Mouse (Mus musculus) liver, postnatal 0 days (tissue): ENCODE data around the gene P4hb. TPM values are rescaled to one million over a fixed set of nuclear protein-coding genes. Genes with fewer than 3 reads are reported as not detected.
"Not testable (repeated sequence)": the region's sequence is repeated elsewhere in the genome, so short reads cannot be mapped to it uniquely, and the experiment has no call there.

ENCODE experiments used
- ATAC-seq: fragments of 200-750 bp; cut with Nextera tagmentation; 2 replicates; pipeline ENCODE4 v1.8.0; 2017; ENCODE audit warnings: mild to moderate bottlenecking, moderate library complexity
- DNase-seq: peaks from one replicate; pipeline ENCODE4 v3.0.0-alpha.2; 2016
- H3K27ac ChIP-seq: fragments of 300-500 bp; sonication (generic); 2 replicates; pipeline ENCODE4 v1.5.1; 2014; ENCODE audit warnings: antibody characterized with exemption, moderate library complexity, mild to moderate bottlenecking, low read depth
- H3K27me3 ChIP-seq: fragments of 300-500 bp; sonication (generic); 2 replicates; pipeline ENCODE4 v1.6.1; 2014; ENCODE audit warnings: low read length, control low read depth, mixed read lengths; ENCODE audit not compliant: insufficient read depth
- H3K36me3 ChIP-seq: fragments of 300-500 bp; sonication (generic); replicated peaks from 2 replicates; pipeline ENCODE4 v1.6.1; 2014; ENCODE audit warnings: mild to moderate bottlenecking, control low read depth, low read length, moderate library complexity, mixed read lengths; ENCODE audit not compliant: insufficient read depth
- H3K4me1 ChIP-seq: fragments of 300-500 bp; sonication (generic); 2 replicates; pipeline ENCODE4 v1.6.1; 2014; ENCODE audit warnings: antibody characterized with exemption, mild to moderate bottlenecking, control low read depth; ENCODE audit not compliant: insufficient read depth
- H3K4me2 ChIP-seq: fragments of 300-500 bp; sonication (generic); 2 replicates; pipeline ENCODE4 v1.6.1; 2014; ENCODE audit warnings: low read depth, mild to moderate bottlenecking, low read length, moderate library complexity, mixed read lengths
- H3K4me3 ChIP-seq: fragments of 300-500 bp; sonication (generic); 2 replicates; pipeline ENCODE4 v1.5.1; 2014; ENCODE audit warnings: low read depth, low read length
- H3K9ac ChIP-seq: fragments of 300-500 bp; sonication (generic); replicated peaks from 2 replicates; pipeline ENCODE4 v1.6.1; 2014; ENCODE audit warnings: mild to moderate bottlenecking, moderate library complexity
- H3K9me3 ChIP-seq: fragments of 300-500 bp; sonication (generic); 2 replicates; pipeline ENCODE4 v1.6.1; 2016; ENCODE audit warnings: mild to moderate bottlenecking, control low read depth, low read length, mixed read lengths
- CTCF ChIP-seq: sonication (generic); IDR thresholded peaks from 2 replicates; pipeline ENCODE4 v1.5.1; 2016; ENCODE audit warnings: antibody characterized with exemption, low read depth
- EP300 ChIP-seq: IDR thresholded peaks from 2 replicates; pipeline ENCODE4 v1.6.1; 2016; ENCODE audit warnings: antibody characterized with exemption, low read depth, mild to moderate bottlenecking
- WGBS: fragments of 180-500 bp; shearing (Covaris S2); extraction: QIAGEN DNeasy Blood & Tissue Kit; methylation state at CpG from one replicate; pipeline ENCODE4 v1.1.7; 2014; ENCODE audit not compliant: insufficient replicate concordance; 5-methylcytosine and 5-hydroxymethylcytosine counted together
- polyA plus RNA-seq: library from polyadenylated mRNA; unstranded; fragments of >200 nt; fragmentation: Nextera tagmentation; extraction: Ambion mirVana; gene quantifications from 2 replicates; pipeline ENCODE4 v1.2.1, GENCODE M21; 2015

P4hb gene
- polyA plus RNA-seq, 1 experiment from 2014 or later: 697 TPM

- Histone ChIP-seq H3K4me1 (peaks cover 26% of the 10 kb centered on the region), H3K9me3 (no peaks in the 10 kb centered on the region), H3K9ac (peak overlapping the region; percentile 93), H3K36me3 (peaks cover 42% of the 10 kb centered on the region), H3K27me3 (no peaks in the 10 kb centered on the region), H3K4me2 (peak overlapping the region; percentile 90), H3K4me3 (peak overlapping the region; percentile 93), H3K27ac (peak overlapping the region; percentile 86)
- TF ChIP-seq EP300: no peak
- no peak for TF ChIP-seq CTCF
- DNase-seq (peak; percentile 56), ATAC-seq (no peak)
- WGBS: 26% methylated on average over 3 of the region's 3 CpGs
Observed at GRCm38 (mm10) chr11:120571122-120571521, 1.9 kb downstream of the P4hb start.

- WGBS: 87% methylated on average over 6 of the region's 6 CpGs
- Histone ChIP-seq H3K27ac (no peak overlapping the region), H3K9ac (no peak overlapping the region), H3K4me2 (no peak overlapping the region), H3K36me3 (peaks cover 68% of the 10 kb centered on the region), H3K4me3 (no peak overlapping the region), H3K4me1 (peaks cover 16% of the 10 kb centered on the region; the same call in 1 of the 2 replicates), H3K9me3 (no peaks in the 10 kb centered on the region), H3K27me3 (no peaks in the 10 kb centered on the region)
- ATAC-seq (no peak), DNase-seq (no peak)
- TF ChIP-seq EP300 (no peak), CTCF (no peak)
Observed at GRCm38 (mm10) chr11:120568324-120568723, 4.7 kb downstream of the P4hb start.

- H3K9me3 ChIP-seq: no peaks in the 10 kb centered on the region
- H3K4me1 ChIP-seq: 0 out of 2 replicates have a peak, but pooled peaks cover 3% of the 10 kb centered on the region
- H3K9ac ChIP-seq: no peak overlapping the region
- peaks cover 90% of the 10 kb centered on the region for H3K36me3 ChIP-seq
- DNase-seq: no peak
- ATAC-seq: no peak
- no peak overlapping the region for H3K27ac ChIP-seq
- TF ChIP-seq CTCF (0 out of 2 replicates have a peak, but pooled peaks have one; percentile 3), EP300 (no peak)
- no peak overlapping the region for H3K4me2 ChIP-seq
- H3K4me3 ChIP-seq: no peak overlapping the region
- H3K27me3 ChIP-seq: no peaks in the 10 kb centered on the region
- 84% methylated on average over 9 of the region's 9 CpGs for WGBS
Observed at GRCm38 (mm10) chr11:120565114-120565513, 7.9 kb downstream of the P4hb start.

GRCm38 (mm10) chr11:120562949-120563348 is 10.1 kb downstream of the P4hb start:
- no peak for ATAC-seq
- Histone ChIP-seq H3K27ac (no peak overlapping the region), H3K27me3 (no peaks in the 10 kb centered on the region), H3K9me3 (no peaks in the 10 kb centered on the region), H3K4me2 (no peak overlapping the region), H3K36me3 (peaks cover 84% of the 10 kb centered on the region), H3K9ac (no peak overlapping the region), H3K4me3 (no peak overlapping the region), H3K4me1 (no peaks in the 10 kb centered on the region)
- WGBS: 92% methylated on average over 13 of the region's 13 CpGs
- TF ChIP-seq CTCF (no peak), EP300 (no peak)
- DNase-seq: no peak

GRCm38 (mm10) chr11:120560952-120561728 is 11.9 kb downstream of the P4hb start:
- Histone ChIP-seq H3K36me3 (peaks cover 65% of the 10 kb centered on the region), H3K4me2 (no peak overlapping the region), H3K9me3 (no peaks in the 10 kb centered on the region), H3K4me3 (no peak overlapping the region), H3K27me3 (no peaks in the 10 kb centered on the region), H3K9ac (no peak overlapping the region), H3K27ac (no peak overlapping the region), H3K4me1 (no peaks in the 10 kb centered on the region)
- TF ChIP-seq CTCF: no peak
- no peak for TF ChIP-seq EP300
- WGBS: 81% methylated on average over 13 of the region's 13 CpGs
- ATAC-seq: no peak
- DNase-seq: no peak

GRCm38 (mm10) chr11:120558843-120559242 is 14.2 kb downstream of the P4hb start:
- H3K9me3 ChIP-seq, H3K4me1 ChIP-seq, ATAC-seq, H3K9ac ChIP-seq, H3K4me3 ChIP-seq, H3K4me2 ChIP-seq, H3K27me3 ChIP-seq, H3K27ac ChIP-seq, DNase-seq: not testable (repeated sequence)
- WGBS: 80% methylated on average over 6 of the region's 6 CpGs
- H3K36me3 ChIP-seq: peaks cover 44% of the 10 kb centered on the region
